Mouse (Mus musculus): Measurements from ENCODE around the gene Unc93a. TPM values are rescaled to one million over a fixed set of nuclear protein-coding genes. Genes with fewer than 3 reads are reported as not detected.
A peak's percentile ranks its signal among the peaks of the same experiment; 100 is the strongest.
"Not testable (repeated sequence)": the region's sequence is repeated elsewhere in the genome, so short reads cannot be mapped to it uniquely, and the experiment has no call there.

The Unc93a gene
- under 1 TPM in 1 of 2 experiments, not detected in 1; 0.76 TPM for total RNA-seq (2021)
- long read RNA-seq, experiment 1: 0 reads
- long read RNA-seq, experiment 2: 0 reads

- DNase-seq: not testable (repeated sequence)
These were observed at the start of gene Unc93a for GRCm38 (mm10) chr17:13131710-13132109. TSS of gene Unc93a (minus strand) at chr17:13131810.

GRCm38 (mm10) chr17:13180491-13180890, 48.9 kb upstream of the Unc93a start:
- not testable (repeated sequence) for DNase-seq

GRCm38 (mm10) chr17:13179021-13179420, 47.4 kb upstream of the Unc93a start:
- not testable (repeated sequence) for DNase-seq

- not testable (repeated sequence) for DNase-seq
These were observed 46.2 kb upstream of the Unc93a start for GRCm38 (mm10) chr17:13177796-13178195.

- not testable (repeated sequence) for DNase-seq
These were observed 44.0 kb upstream of the Unc93a start for GRCm38 (mm10) chr17:13175609-13176008.

GRCm38 (mm10) chr17:13174029-13174428, 42.4 kb upstream of the Unc93a start:
- peak in 1 of 2 experiments; percentile 22 for DNase-seq

- not testable (repeated sequence) for DNase-seq
These were observed 42.0 kb upstream of the Unc93a start for GRCm38 (mm10) chr17:13173578-13173977.

GRCm38 (mm10) chr17:13146128-13146527, 14.5 kb upstream of the Unc93a start:
- not testable (repeated sequence) for DNase-seq

- DNase-seq: peak; percentile 44 to 45
These were observed 13.1 kb upstream of the Unc93a start for GRCm38 (mm10) chr17:13144580-13145215.

- DNase-seq: not testable (repeated sequence)
These were observed 11.1 kb upstream of the Unc93a start for GRCm38 (mm10) chr17:13142665-13143064.

- not testable (repeated sequence) for DNase-seq
These were observed 3.7 kb upstream of the Unc93a start for GRCm38 (mm10) chr17:13135356-13135755.

- not testable (repeated sequence) for DNase-seq
These were observed 742 bp upstream of the Unc93a start for GRCm38 (mm10) chr17:13132352-13132751.

- DNase-seq: not testable (repeated sequence)
These were observed 1.7 kb downstream of the Unc93a start for GRCm38 (mm10) chr17:13129737-13130465.

- not testable (repeated sequence) for DNase-seq
These were observed 2.3 kb downstream of the Unc93a start for GRCm38 (mm10) chr17:13129324-13129723.

GRCm38 (mm10) chr17:13124241-13124640, 7.4 kb downstream of the Unc93a start:
- DNase-seq: not testable (repeated sequence)

- not testable (repeated sequence) for DNase-seq
These were observed 8.1 kb downstream of the Unc93a start for GRCm38 (mm10) chr17:13123308-13124038.

GRCm38 (mm10) chr17:13112504-13113291, 18.9 kb downstream of the Unc93a start:
- not testable (repeated sequence) for DNase-seq

GRCm38 (mm10) chr17:13106563-13106962, 25.0 kb downstream of the Unc93a start:
- peak in 1 of 2 experiments; percentile 34 for DNase-seq

- not testable (repeated sequence) for DNase-seq
These were observed 38.6 kb downstream of the Unc93a start for GRCm38 (mm10) chr17:13092960-13093359.

- not testable (repeated sequence) for DNase-seq
These were observed 39.4 kb downstream of the Unc93a start for GRCm38 (mm10) chr17:13092100-13092764.

GRCm38 (mm10) chr17:13091510-13091909, 40.1 kb downstream of the Unc93a start:
- DNase-seq: not testable (repeated sequence)
